Mouse (Mus musculus): ENCODE measurements around the gene Ctnnd2. TPM values are rescaled to one million over a fixed set of nuclear protein-coding genes. Genes with fewer than 3 reads are reported as not detected.

Ctnnd2 gene
- total RNA-seq, 4 experiments from 2014 or later = 232 to 241 (median 238) TPM

- no peak for DNase-seq (ENCODE audit: low spot score in 2 of 2)
Measured at GRCm38 (mm10) chr15:30869673-30870512, 697.5 kb downstream of the Ctnnd2 start.

GRCm38 (mm10) chr15:30875523-30875922 lies 703.1 kb downstream of the Ctnnd2 start:
- no peak for DNase-seq (ENCODE audit: low spot score in 2 of 2)

GRCm38 (mm10) chr15:30884692-30885334 lies 712.4 kb downstream of the Ctnnd2 start:
- no peak for DNase-seq (ENCODE audit: low spot score in 2 of 2)

- DNase-seq (ENCODE audit: low spot score in 2 of 2) = no peak
Measured at GRCm38 (mm10) chr15:30885410-30885809, 713.0 kb downstream of the Ctnnd2 start.

- DNase-seq (ENCODE audit: low spot score in 2 of 2) = peak in 1 of 2 experiments; percentile 86
Measured at GRCm38 (mm10) chr15:30887559-30887958, 715.2 kb downstream of the Ctnnd2 start.

GRCm38 (mm10) chr15:30891986-30892385 lies 719.6 kb downstream of the Ctnnd2 start:
- DNase-seq (ENCODE audit: low spot score in 2 of 2) = no peak

GRCm38 (mm10) chr15:30895063-30895462 lies 722.7 kb downstream of the Ctnnd2 start:
- DNase-seq (ENCODE audit: low spot score in 2 of 2) = peak in 1 of 2 experiments; percentile 44

- no peak for DNase-seq (ENCODE audit: low spot score in 2 of 2)
Measured at GRCm38 (mm10) chr15:30897342-30897741, 724.9 kb downstream of the Ctnnd2 start.

GRCm38 (mm10) chr15:30908027-30908426 lies 735.6 kb downstream of the Ctnnd2 start:
- no peak for DNase-seq (ENCODE audit: low spot score in 2 of 2)

GRCm38 (mm10) chr15:30913360-30913759 lies 741.0 kb downstream of the Ctnnd2 start:
- no peak for DNase-seq (ENCODE audit: low spot score in 2 of 2)

- DNase-seq (ENCODE audit: low spot score in 2 of 2) = no peak
Measured at GRCm38 (mm10) chr15:30925838-30926237, 753.4 kb downstream of the Ctnnd2 start.

- no peak for DNase-seq (ENCODE audit: low spot score in 2 of 2)
Measured at GRCm38 (mm10) chr15:30927632-30928031, 755.2 kb downstream of the Ctnnd2 start.

GRCm38 (mm10) chr15:30931906-30932305 lies 759.5 kb downstream of the Ctnnd2 start:
- no peak for DNase-seq (ENCODE audit: low spot score in 2 of 2)

- no peak for DNase-seq (ENCODE audit: low spot score in 2 of 2)
Measured at GRCm38 (mm10) chr15:30945863-30946262, 773.5 kb downstream of the Ctnnd2 start.

- DNase-seq (ENCODE audit: low spot score in 2 of 2) = no peak
Measured at GRCm38 (mm10) chr15:30958513-30958912, 786.1 kb downstream of the Ctnnd2 start.

GRCm38 (mm10) chr15:30962421-30963160 lies 790.2 kb downstream of the Ctnnd2 start:
- peak in 1 of 2 experiments; percentile 18 for DNase-seq (ENCODE audit: low spot score in 2 of 2)

- DNase-seq (ENCODE audit: low spot score in 2 of 2) = no peak
Measured at GRCm38 (mm10) chr15:30964046-30964445, 791.7 kb downstream of the Ctnnd2 start.

- no peak for DNase-seq (ENCODE audit: low spot score in 2 of 2)
Measured at GRCm38 (mm10) chr15:30964865-30965679, 792.7 kb downstream of the Ctnnd2 start.

GRCm38 (mm10) chr15:30966826-30967225 lies 794.4 kb downstream of the Ctnnd2 start:
- DNase-seq (ENCODE audit: low spot score in 2 of 2) = no peak

GRCm38 (mm10) chr15:30974436-30974835 lies 802.0 kb downstream of the Ctnnd2 start:
- DNase-seq (ENCODE audit: low spot score in 2 of 2) = no peak

Data from left cerebral cortex, adult 8-10 months (tissue).